Mouse (Mus musculus) erythroblast, embryonic 14.5 days (primary cell): ENCODE results near the gene Zfp385a.

Experiments
- GATA1 ChIP-seq: IDR thresholded peaks from 2 replicates; pipeline ENCODE4 v1.6.1; 2012; ENCODE audit warnings: low read length, inconsistent platforms, mixed read lengths
- TAL1 ChIP-seq: IDR thresholded peaks from 3 replicates; pipeline ENCODE4 v1.6.1; 2012; ENCODE audit warnings: low read length, inconsistent platforms, mixed read lengths

GRCm38 (mm10) chr15:103352856-103353255, 13.0 kb upstream of the Zfp385a start:
- TF ChIP-seq TAL1 = no peak
- no peak for TF ChIP-seq GATA1
